Mouse (Mus musculus) heart, adult 2 months (tissue): ENCODE data around the gene Gm45837.

Source experiments
- CTCF ChIP-seq: fragments of 200-600 bp; IDR thresholded peaks from 2 replicates; pipeline ENCODE4 v1.8.1; 2022; ENCODE audit warnings: antibody characterized with exemption, mild to moderate bottlenecking, moderate library complexity
- POLR2A ChIP-seq: fragments of 200-500 bp; IDR thresholded peaks from 2 replicates; pipeline ENCODE4 v1.6.1; 2011; ENCODE audit warnings: mild to moderate bottlenecking, low read depth, low read length, control low read depth; ENCODE audit not compliant: insufficient read depth

- TF ChIP-seq CTCF (no peak), POLR2A (no peak)
Measured at GRCm38 (mm10) chr7:101414661-101415511, 4.2 kb downstream of the Gm45837 start.
